Mouse (Mus musculus) spleen, adult 2 months (tissue): ENCODE results near the gene 1700010I14Rik. TPM values are rescaled to one million over a fixed set of nuclear protein-coding genes. Genes with fewer than 3 reads are reported as not detected.

ENCODE experiments used
- DNase-seq, 2 experiments: peaks; one replicate each; pipeline versions ENCODE4 v3.0.0 to v3.0.0-alpha.2; 2012 to 2021; ENCODE audit warnings: low spot score in 2 of 2, low read depth in 1 of 2
- H3K27ac ChIP-seq: fragments of 200-500 bp; 2 replicates; pipeline ENCODE4 v1.5.1; 2012; ENCODE audit warnings: low read length, inconsistent platforms; ENCODE audit not compliant: insufficient read depth
- H3K27me3 ChIP-seq: fragments of 200-500 bp; 2 replicates; pipeline ENCODE4 v1.6.1; 2012; ENCODE audit warnings: mild to moderate bottlenecking, moderate library complexity, low read length, inconsistent platforms; ENCODE audit not compliant: control insufficient read depth, insufficient read depth
- H3K36me3 ChIP-seq: fragments of 200-500 bp; 2 replicates; pipeline ENCODE4 v1.6.1; 2012; ENCODE audit warnings: mild to moderate bottlenecking, low read length, inconsistent platforms; ENCODE audit not compliant: control insufficient read depth, insufficient read depth
- H3K4me1 ChIP-seq: fragments of 200-500 bp; 2 replicates; pipeline ENCODE4 v1.6.1; 2011; ENCODE audit warnings: inconsistent platforms; ENCODE audit not compliant: control insufficient read depth, insufficient read depth, insufficient read length
- H3K4me3 ChIP-seq: fragments of 200-500 bp; 2 replicates; pipeline ENCODE4 v1.5.1; 2011; ENCODE audit warnings: mild to moderate bottlenecking, inconsistent platforms; ENCODE audit not compliant: insufficient read depth, insufficient read length; ENCODE audit errors: extremely low read depth
- CTCF ChIP-seq: fragments of 200-500 bp; IDR thresholded peaks from 2 replicates; pipeline ENCODE4 v1.5.1; 2011; ENCODE audit warnings: mild to moderate bottlenecking, inconsistent platforms; ENCODE audit not compliant: insufficient read depth, insufficient read length, insufficient replicate concordance; ENCODE audit errors: extremely low read depth
- POLR2A ChIP-seq: fragments of 200-500 bp; IDR thresholded peaks from 2 replicates; pipeline ENCODE4 v1.6.1; 2011; ENCODE audit warnings: low read depth, low read length, inconsistent platforms
- WGBS: fragments of 180-500 bp; shearing (Covaris S2); methylation state at CpG from one replicate; pipeline ENCODE4 v1.1.7; 2018; 5-methylcytosine and 5-hydroxymethylcytosine counted together
- polyA plus RNA-seq: library from polyadenylated mRNA; depleted of rRNA; stranded (reverse); fragments of >200 nt; gene quantifications from 2 replicates; pipeline ENCODE4 v1.2.3, GENCODE M21; 2012

Gene 1700010I14Rik
- polyA plus RNA-seq, 1 experiment = 0.76 TPM

DNA sequence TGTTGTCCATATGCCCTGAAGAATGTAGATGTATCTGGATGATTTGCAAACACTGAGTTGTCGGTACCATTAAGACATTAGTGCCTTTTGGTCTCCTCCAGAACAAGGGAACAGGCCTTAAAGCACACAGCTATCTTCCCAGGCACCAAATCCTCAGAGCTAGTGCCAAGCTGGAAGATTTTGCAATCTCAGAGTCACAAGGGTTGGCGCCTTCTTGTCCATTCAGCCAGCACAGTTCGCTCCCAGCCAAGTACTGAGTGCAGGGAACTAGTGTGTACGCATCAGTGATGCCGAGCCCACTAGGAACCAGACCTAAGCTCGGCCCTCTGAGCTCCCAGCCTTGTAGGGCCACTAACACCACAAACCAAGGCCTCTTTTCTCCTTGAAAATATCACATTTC, 23.0 kb upstream of the 1700010I14Rik start:
- no peak for DNase-seq
- Histone ChIP-seq H3K4me1 (no peaks in the 10 kb centered on the region), H3K27me3 (no peaks in the 10 kb centered on the region), H3K27ac (no peak overlapping the region), H3K36me3 (no peaks in the 10 kb centered on the region), H3K4me3 (no peak overlapping the region)
- 90% methylated on average over 6 of the region's 6 CpGs for WGBS
- no peak for TF ChIP-seq POLR2A
- TF ChIP-seq CTCF = no peak

- Histone ChIP-seq H3K27ac (no peak overlapping the region), H3K4me1 (no peaks in the 10 kb centered on the region), H3K36me3 (no peaks in the 10 kb centered on the region), H3K4me3 (no peak overlapping the region), H3K27me3 (no peaks in the 10 kb centered on the region)
- no peak for TF ChIP-seq POLR2A
- no peak for TF ChIP-seq CTCF
- no peak for DNase-seq
- WGBS = 71% methylated on average over 12 of the region's 12 CpGs
Observed at GRCm38 (mm10) chr17:8972152-8972854, 15.8 kb upstream of the 1700010I14Rik start.

DNA sequence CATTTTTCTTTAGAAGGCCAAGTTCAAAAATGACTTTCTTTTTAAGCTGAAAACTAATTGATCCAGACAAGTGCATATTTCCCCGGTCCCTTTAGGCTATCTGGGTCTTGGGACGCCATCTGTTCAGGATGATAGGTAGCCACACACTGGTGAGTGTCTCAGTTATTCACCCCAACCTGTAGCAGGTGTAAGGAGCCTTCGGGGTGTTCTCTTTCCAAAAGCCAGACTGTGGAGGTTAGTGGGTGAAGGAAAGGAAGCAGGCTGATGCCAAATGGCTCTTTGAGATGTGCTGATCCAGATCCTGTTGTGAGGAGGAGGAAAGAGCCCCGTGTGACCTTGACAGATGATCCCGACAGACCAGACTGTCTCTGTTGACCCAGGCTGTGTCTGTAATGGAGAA, 14.8 kb upstream of the 1700010I14Rik start:
- Histone ChIP-seq H3K4me3 (no peak overlapping the region), H3K27me3 (no peaks in the 10 kb centered on the region), H3K36me3 (no peaks in the 10 kb centered on the region), H3K4me1 (no peaks in the 10 kb centered on the region), H3K27ac (no peak overlapping the region)
- no peak for DNase-seq
- 30% methylated on average over 5 of the region's 5 CpGs for WGBS
- TF ChIP-seq POLR2A (no peak), CTCF (no peak)

DNA sequence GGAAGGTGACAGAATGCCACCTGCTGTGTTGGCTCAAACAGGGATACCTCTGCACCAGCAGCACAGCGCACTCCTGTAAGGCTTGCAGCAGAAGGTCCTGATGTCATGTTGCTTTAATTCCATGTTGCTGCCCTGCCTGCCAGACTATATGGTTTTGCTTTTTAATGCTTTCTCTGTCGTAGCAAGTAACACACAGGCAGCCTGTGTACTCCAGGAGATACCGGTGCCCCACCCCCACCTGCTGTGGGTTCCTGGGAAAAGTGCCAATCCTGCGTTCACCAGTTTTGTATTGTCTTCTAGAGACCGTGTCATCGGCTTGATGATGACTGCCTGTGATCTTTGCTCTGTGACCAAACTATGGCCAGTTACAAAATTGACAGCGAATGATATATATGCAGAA, 13.7 kb upstream of the 1700010I14Rik start:
- no peaks in the 10 kb centered on the region for H3K4me1 ChIP-seq
- TF ChIP-seq CTCF = no peak
- no peak for TF ChIP-seq POLR2A
- WGBS = 67% methylated on average over 7 of the region's 7 CpGs
- H3K36me3 ChIP-seq = no peaks in the 10 kb centered on the region
- DNase-seq = no peak
- H3K4me3 ChIP-seq = no peak overlapping the region
- no peaks in the 10 kb centered on the region for H3K27me3 ChIP-seq
- H3K27ac ChIP-seq = no peak overlapping the region

DNA sequence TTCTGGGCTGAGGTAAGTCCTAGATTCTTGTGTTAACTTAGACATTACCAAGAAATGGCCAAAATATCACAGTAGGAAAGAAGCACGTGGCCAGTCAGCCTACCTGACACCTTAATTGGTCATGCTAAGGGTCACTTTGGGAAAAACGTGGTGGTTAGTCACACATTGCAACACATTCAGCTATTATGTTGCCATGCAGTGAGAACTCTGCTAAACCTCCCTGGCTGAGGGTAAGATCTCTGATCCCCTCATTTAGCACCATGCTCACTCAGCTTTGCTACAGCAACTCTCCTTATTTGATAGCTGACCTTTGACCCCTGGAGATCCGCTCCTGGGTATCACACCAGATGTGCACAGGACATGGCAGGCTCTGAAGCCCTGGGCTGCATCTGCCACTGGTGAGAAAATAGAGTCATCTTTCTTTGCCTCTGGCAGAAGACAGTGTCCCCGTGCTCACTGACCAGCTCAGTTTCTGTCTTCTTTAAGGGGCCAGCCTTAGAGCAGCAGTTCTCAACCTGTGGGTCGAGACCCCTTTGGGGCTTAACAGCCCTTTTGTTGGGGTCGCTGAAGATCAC, 13.2 kb upstream of the 1700010I14Rik start:
- no peak overlapping the region for H3K4me3 ChIP-seq
- H3K4me1 ChIP-seq = no peaks in the 10 kb centered on the region
- H3K27me3 ChIP-seq = no peaks in the 10 kb centered on the region
- no peak for TF ChIP-seq POLR2A
- no peak for TF ChIP-seq CTCF
- H3K27ac ChIP-seq = no peak overlapping the region
- no peak for DNase-seq
- no peaks in the 10 kb centered on the region for H3K36me3 ChIP-seq
- WGBS = 83% methylated on average over 6 of the region's 6 CpGs

DNA sequence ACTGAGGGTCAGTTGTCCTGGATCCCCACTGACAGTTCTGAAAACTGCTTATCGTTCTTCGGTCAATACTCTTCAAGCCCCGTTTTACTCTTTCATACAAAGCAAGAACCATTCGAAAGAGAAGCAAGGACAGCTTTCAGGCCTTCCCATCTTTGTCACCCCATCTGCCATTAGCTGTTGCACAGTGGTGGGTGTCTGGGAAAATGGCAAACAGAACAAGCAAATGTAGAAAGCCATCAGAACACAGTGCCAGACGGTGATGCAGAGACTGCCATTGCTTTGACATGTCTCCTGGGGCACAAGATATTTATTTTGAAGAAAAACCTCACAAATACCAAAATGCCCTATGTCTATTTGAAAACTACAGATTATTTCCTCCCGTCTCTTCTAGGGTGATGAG, 11.4 kb upstream of the 1700010I14Rik start:
- Histone ChIP-seq H3K4me3 (no peak overlapping the region), H3K27ac (no peak overlapping the region), H3K36me3 (no peaks in the 10 kb centered on the region), H3K27me3 (no peaks in the 10 kb centered on the region), H3K4me1 (no peaks in the 10 kb centered on the region)
- TF ChIP-seq CTCF (no peak), POLR2A (no peak)
- no peak for DNase-seq
- WGBS = 89% methylated on average over 6 of the region's 6 CpGs

GRCm38 (mm10) chr17:8977271-8977670, 10.9 kb upstream of the 1700010I14Rik start:
- H3K27ac ChIP-seq = no peak overlapping the region
- H3K4me3 ChIP-seq = no peak overlapping the region
- no peaks in the 10 kb centered on the region for H3K36me3 ChIP-seq
- WGBS = 63% methylated on average over 2 of the region's 2 CpGs
- H3K27me3 ChIP-seq = no peaks in the 10 kb centered on the region
- TF ChIP-seq CTCF (no peak), POLR2A (no peak)
- no peak for DNase-seq
- no peaks in the 10 kb centered on the region for H3K4me1 ChIP-seq
